Mouse (Mus musculus): ENCODE results near the gene Gm26558. TPM values are rescaled to one million over a fixed set of nuclear protein-coding genes. Genes with fewer than 3 reads are reported as not detected.

Gene Gm26558
- polyA plus RNA-seq, 1 experiment: not detected

GRCm38 (mm10) chr2:70625761-70626160 lies 36.1 kb downstream of the Gm26558 start:
- H3K4me3 ChIP-seq (replicated peaks; ENCODE audit: control insufficient read depth, low read depth, low read length): no peak overlapping the region
- 30% methylated on average over 7 of the region's 7 CpGs for WGBS
- no peak for TF ChIP-seq CTCF (IDR thresholded peaks at IDR 0.05; ENCODE audit: control insufficient read depth, insufficient read depth, low read length)
- no peak for TF ChIP-seq POLR2A (IDR thresholded peaks at IDR 0.05; ENCODE audit: borderline replicate concordance, control insufficient read depth, low read depth, low read length)
- H3K27ac ChIP-seq (ENCODE audit: control insufficient read depth, insufficient read depth, low read depth, low read length, poor library complexity): no peak overlapping the region
- peaks cover 5% of the 10 kb centered on the region; the same call in 1 of the 2 replicates for H3K4me1 ChIP-seq (ENCODE audit: control insufficient read depth, insufficient read depth, low read length)

DNA sequence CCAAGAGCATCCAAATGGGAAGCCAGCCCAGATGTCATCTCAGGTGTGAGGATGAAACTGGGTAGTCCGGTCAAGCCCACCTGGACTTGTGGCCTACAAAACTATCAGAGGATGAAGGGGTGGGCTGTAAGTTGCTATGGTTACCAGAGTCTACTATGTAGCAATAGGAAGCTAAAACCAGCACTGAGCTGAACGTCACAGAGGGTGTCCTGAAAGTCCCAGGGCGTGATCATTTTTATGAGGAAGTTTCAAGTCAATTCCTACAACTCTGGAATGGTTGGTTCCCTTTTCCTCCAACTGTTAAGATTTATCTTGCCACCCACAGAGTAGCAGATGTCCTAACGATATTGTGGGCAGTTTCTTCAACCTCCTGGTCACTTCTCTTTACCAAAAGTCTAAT lies 39.7 kb downstream of the Gm26558 start:
- H3K4me1 ChIP-seq (ENCODE audit: control insufficient read depth, insufficient read depth, low read length): peaks cover 3% of the 10 kb centered on the region; the same call in 1 of the 2 replicates
- no peak overlapping the region for H3K27ac ChIP-seq (ENCODE audit: control insufficient read depth, insufficient read depth, low read depth, low read length, poor library complexity)
- TF ChIP-seq CTCF (IDR thresholded peaks at IDR 0.05; ENCODE audit: control insufficient read depth, insufficient read depth, low read length): no peak
- no peak for TF ChIP-seq POLR2A (IDR thresholded peaks at IDR 0.05; ENCODE audit: borderline replicate concordance, control insufficient read depth, low read depth, low read length)
- 13% methylated on average over 4 of the region's 4 CpGs for WGBS
- no peak overlapping the region for H3K4me3 ChIP-seq (replicated peaks; ENCODE audit: control insufficient read depth, low read depth, low read length)

GRCm38 (mm10) chr2:70620225-70620624 lies 41.7 kb downstream of the Gm26558 start:
- Histone ChIP-seq H3K27ac (ENCODE audit: control insufficient read depth, insufficient read depth, low read depth, low read length, poor library complexity) (no peak overlapping the region), H3K4me1 (ENCODE audit: control insufficient read depth, insufficient read depth, low read length) (peaks cover 3% of the 10 kb centered on the region; the same call in 1 of the 2 replicates), H3K4me3 (replicated peaks; ENCODE audit: control insufficient read depth, low read depth, low read length) (no peak overlapping the region)
- WGBS: 30% methylated on average over 6 of the region's 6 CpGs
- TF ChIP-seq CTCF (IDR thresholded peaks at IDR 0.05; ENCODE audit: control insufficient read depth, insufficient read depth, low read length): peak; percentile 65
- TF ChIP-seq POLR2A (IDR thresholded peaks at IDR 0.05; ENCODE audit: borderline replicate concordance, control insufficient read depth, low read depth, low read length): no peak

GRCm38 (mm10) chr2:70619232-70619835 lies 42.6 kb downstream of the Gm26558 start:
- WGBS: 88% methylated on average over 6 of the region's 6 CpGs
- Histone ChIP-seq H3K4me1 (ENCODE audit: control insufficient read depth, insufficient read depth, low read length) (peaks cover 4% of the 10 kb centered on the region; the same call in 1 of the 2 replicates), H3K27ac (ENCODE audit: control insufficient read depth, insufficient read depth, low read depth, low read length, poor library complexity) (no peak overlapping the region), H3K4me3 (replicated peaks; ENCODE audit: control insufficient read depth, low read depth, low read length) (no peak overlapping the region)
- TF ChIP-seq POLR2A (IDR thresholded peaks at IDR 0.05; ENCODE audit: borderline replicate concordance, control insufficient read depth, low read depth, low read length) (no peak), CTCF (IDR thresholded peaks at IDR 0.05; ENCODE audit: control insufficient read depth, insufficient read depth, low read length) (0 out of 2 replicates have a peak, but pooled peaks have one; percentile 28)

- Histone ChIP-seq H3K4me1 (ENCODE audit: control insufficient read depth, insufficient read depth, low read length) (peaks cover 2% of the 10 kb centered on the region; the same call in 1 of the 2 replicates), H3K27ac (ENCODE audit: control insufficient read depth, insufficient read depth, low read depth, low read length, poor library complexity) (no peak overlapping the region), H3K4me3 (replicated peaks; ENCODE audit: control insufficient read depth, low read depth, low read length) (no peak overlapping the region)
- 66% methylated on average over 3 of the region's 3 CpGs for WGBS
- TF ChIP-seq POLR2A (IDR thresholded peaks at IDR 0.05; ENCODE audit: borderline replicate concordance, control insufficient read depth, low read depth, low read length): no peak
- no peak for TF ChIP-seq CTCF (IDR thresholded peaks at IDR 0.05; ENCODE audit: control insufficient read depth, insufficient read depth, low read length)
These were observed 45.3 kb downstream of the Gm26558 start for GRCm38 (mm10) chr2:70616617-70617016.

DNA sequence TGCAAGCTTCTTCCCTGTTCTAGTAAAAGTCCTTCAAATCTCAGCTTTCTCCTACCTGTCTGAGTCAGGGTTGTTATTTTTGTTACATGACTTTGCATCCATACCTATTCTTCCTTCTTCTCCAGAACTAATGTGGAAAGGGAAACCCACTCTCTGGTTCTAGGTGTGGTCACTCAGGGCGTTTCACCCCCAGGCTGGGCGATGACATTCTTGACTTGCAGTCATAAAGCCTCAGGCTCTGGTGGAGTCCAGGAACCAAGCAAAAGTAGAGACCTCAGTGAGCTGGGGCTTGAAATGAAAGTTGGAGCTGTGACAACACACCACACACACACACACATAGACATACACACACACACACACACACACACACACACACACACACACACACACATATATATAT lies 45.8 kb downstream of the Gm26558 start:
- Histone ChIP-seq H3K4me3 (replicated peaks; ENCODE audit: control insufficient read depth, low read depth, low read length) (no peak overlapping the region), H3K4me1 (ENCODE audit: control insufficient read depth, insufficient read depth, low read length) (peaks cover 2% of the 10 kb centered on the region; the same call in 1 of the 2 replicates), H3K27ac (ENCODE audit: control insufficient read depth, insufficient read depth, low read depth, low read length, poor library complexity) (no peak overlapping the region)
- TF ChIP-seq CTCF (IDR thresholded peaks at IDR 0.05; ENCODE audit: control insufficient read depth, insufficient read depth, low read length) (no peak), POLR2A (IDR thresholded peaks at IDR 0.05; ENCODE audit: borderline replicate concordance, control insufficient read depth, low read depth, low read length) (no peak)
- 79% methylated on average over 2 of the region's 2 CpGs for WGBS

DNA sequence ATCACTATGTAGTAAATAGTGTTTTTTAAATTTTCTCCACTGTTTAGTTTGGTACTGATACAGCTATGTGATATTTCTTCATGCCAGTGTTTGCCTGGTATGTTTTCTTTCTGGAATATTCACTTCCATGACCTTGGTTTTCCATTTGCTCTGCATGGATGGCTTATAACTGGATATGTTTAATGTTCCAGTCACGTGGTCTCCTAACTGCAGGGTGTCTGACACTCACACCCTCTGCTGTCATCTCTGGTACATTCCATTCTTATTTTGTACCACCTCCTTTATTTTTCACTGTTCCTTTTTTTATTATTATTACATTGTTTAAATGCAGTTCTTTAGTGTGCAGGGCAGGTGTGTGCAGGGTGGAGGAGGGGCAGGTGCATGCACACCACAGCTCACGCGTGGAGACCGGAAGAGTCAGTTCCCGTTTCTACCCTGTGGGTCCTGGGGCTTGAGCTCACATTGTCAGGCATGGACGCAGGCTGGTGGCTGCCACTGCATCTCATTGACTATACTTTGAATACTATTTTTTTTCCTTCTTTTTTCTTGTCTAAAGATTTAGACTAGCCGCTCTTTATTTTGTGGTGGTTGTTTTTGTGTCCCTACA lies 47.1 kb downstream of the Gm26558 start:
- H3K27ac ChIP-seq (ENCODE audit: control insufficient read depth, insufficient read depth, low read depth, low read length, poor library complexity): no peak overlapping the region
- no peak for TF ChIP-seq CTCF (IDR thresholded peaks at IDR 0.05; ENCODE audit: control insufficient read depth, insufficient read depth, low read length)

More for the DNA sequence above, 47.1 kb downstream of the Gm26558 start:
- Histone ChIP-seq H3K4me3 (replicated peaks; ENCODE audit: control insufficient read depth, low read depth, low read length) (no peak overlapping the region), H3K4me1 (ENCODE audit: control insufficient read depth, insufficient read depth, low read length) (peaks cover 2% of the 10 kb centered on the region; the same call in 1 of the 2 replicates)
- 13% methylated on average over 7 of the region's 7 CpGs for WGBS

Other genes with a start within 250 kb of the Gm26558 start
- gene Sp5, start 187.2 kb downstream of the Gm26558 start, polyA plus RNA-seq (2011; ENCODE audit: insufficient read depth, insufficient read length, low replicate concordance, missing spikeins): not detected in 2 replicates
- not detected in 2 replicates for gene Erich2, start 153.3 kb downstream of the Gm26558 start, polyA plus RNA-seq (2011; ENCODE audit: insufficient read depth, insufficient read length, low replicate concordance, missing spikeins)
- gene Gad1, start 109.0 kb downstream of the Gm26558 start, polyA plus RNA-seq (2011; ENCODE audit: insufficient read depth, insufficient read length, low replicate concordance, missing spikeins): 3.2 TPM in 1 of 2 replicates, not detected in the other
- 30.1 and 42.1 TPM in 2 replicates for gene Gorasp2, start 532 bp downstream of the Gm26558 start, polyA plus RNA-seq (2011; ENCODE audit: insufficient read depth, insufficient read length, low replicate concordance, missing spikeins)
- 39.5 and 79.6 TPM in 2 replicates for gene Tlk1, start 163.6 kb upstream of the Gm26558 start, polyA plus RNA-seq (2011; ENCODE audit: insufficient read depth, insufficient read length, low replicate concordance, missing spikeins)

Data from bone marrow, adult 2 months (tissue).